Mouse (Mus musculus) megakaryocyte, embryonic 14.5 days (primary cell): Measurements from ENCODE around the gene Kcnj9.

Source experiments
- FLI1 ChIP-seq: IDR thresholded peaks from 2 replicates; pipeline ENCODE4 v1.6.1; 2012; ENCODE audit warnings: low read length, inconsistent platforms, mixed read lengths
- GATA1 ChIP-seq: IDR thresholded peaks from 3 replicates; pipeline ENCODE4 v1.6.1; 2012; ENCODE audit warnings: mixed read lengths, low read length, inconsistent platforms, borderline replicate concordance

DNA sequence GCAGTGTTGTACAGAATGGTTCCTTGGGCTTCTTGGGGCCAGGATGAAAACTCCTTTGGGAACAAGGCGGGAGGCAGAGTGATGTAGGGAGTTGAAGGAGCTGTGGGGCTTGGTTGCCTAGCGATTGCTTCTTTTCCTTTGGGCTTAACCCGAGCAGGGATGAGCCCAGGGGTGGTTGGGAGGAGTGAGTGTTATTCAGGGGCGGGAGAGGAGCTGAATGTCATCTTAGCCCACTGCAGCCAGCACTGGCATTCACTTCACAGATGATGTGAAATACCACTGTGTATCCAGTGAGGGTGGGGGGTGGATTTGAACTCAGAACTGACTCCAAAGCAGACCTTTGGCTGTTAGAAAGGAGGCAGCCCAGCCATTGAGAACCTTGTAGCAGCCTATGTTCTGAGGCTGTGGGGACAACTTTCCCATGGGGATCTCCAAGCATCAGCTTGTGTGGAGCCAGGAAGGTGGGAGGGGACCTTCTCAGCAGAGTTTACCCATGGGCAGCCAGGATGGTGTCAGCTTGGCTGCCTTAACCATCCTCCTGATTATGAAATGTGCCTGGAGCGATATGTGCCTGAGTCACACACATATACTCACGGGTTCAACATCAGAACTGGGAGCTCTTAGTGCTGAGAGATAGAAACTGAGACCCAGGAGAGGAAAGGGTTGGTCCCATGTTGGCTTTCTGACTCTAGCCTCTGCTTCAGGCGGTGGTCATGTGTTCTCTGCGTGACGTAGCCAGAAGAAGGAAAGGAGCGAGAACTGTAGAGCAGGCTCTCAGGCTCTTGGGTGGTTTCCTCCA is 15.3 kb downstream of the Kcnj9 start:
- TF ChIP-seq GATA1 (no peak), FLI1 (no peak)
